Mouse (Mus musculus) kidney, postnatal 25 days (tissue): ENCODE data around the gene Nme4.
"Not testable (repeated sequence)": the region's sequence is repeated elsewhere in the genome, so short reads cannot be mapped to it uniquely, and the experiment has no call there.

ENCODE experiments used
- DNase-seq, 2 experiments: peaks; one replicate each; pipeline ENCODE4 v3.0.0; 2021; ENCODE audit warnings: mixed read lengths in 2 of 2

Nme4 gene

DNA sequence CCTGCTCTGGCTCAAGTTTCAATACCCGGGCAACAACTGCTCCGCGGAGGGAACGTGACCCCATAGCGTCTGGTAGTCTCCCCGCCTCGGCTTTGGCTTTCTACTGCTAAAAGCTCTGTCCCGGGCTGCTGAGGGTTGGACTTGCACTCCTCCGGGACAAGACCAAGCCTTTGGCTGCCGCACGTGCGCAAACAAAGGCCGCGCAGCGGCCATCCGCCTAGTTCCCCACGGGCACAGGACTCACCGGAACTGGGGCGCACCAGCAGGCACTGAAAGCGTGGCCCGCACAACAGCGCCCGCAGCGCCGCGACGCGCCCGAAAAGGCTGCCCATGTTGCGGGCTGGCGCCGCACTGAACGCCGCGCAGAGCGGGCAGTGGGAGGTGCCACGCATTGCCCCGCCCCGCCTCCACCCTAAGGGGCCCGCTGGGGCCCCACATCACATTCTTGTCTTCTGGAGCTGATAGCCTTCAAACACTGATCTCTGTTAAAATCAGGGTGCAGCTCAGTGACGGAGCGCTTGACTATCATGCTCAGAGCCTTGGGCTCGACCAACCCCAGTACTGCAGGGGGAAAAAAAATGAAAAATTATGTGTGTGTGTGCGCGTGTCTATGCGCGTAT is at the start of gene Nme4:
TSS of gene Nme4 (minus strand) at position 482 of the 620 bp plus-strand sequence.
- peak; percentile 48 to 71 for DNase-seq

DNA sequence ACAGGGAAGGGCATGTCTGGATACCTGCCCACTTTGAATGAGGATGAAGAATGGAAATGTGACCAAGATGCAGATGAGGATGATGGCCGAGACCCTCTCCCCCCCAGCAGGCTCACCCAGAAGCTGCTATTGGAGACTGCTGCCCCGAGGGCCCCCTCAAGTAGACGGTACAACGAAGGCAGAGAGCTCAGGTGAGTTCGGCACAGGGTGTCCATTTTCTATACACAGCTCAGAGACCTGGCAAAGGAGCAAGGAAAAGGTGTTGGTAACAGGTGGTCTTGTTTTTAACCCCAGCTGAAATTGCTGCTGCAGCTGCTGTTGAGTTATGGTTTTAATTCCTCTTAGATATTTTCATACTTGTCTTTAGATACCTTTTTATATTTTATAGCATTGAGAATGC is 48.0 kb upstream of the Nme4 start:
- DNase-seq, result no peak

DNA sequence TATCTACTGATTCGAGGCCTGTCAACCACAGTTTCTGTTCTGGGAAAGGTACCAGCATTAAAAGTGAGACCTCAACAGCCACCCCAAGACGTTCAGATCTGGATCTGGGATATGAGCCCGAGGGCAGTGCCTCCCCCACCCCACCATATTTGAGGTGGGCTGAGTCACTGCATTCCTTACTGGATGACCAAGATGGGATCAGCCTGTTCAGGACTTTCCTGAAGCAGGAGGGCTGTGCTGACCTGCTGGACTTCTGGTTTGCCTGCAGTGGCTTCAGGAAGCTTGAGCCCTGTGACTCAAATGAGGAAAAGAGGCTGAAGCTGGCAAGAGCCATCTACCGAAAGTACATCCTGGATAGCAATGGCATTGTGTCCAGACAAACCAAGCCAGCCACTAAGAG is 47.4 kb upstream of the Nme4 start:
- no peak for DNase-seq

DNA sequence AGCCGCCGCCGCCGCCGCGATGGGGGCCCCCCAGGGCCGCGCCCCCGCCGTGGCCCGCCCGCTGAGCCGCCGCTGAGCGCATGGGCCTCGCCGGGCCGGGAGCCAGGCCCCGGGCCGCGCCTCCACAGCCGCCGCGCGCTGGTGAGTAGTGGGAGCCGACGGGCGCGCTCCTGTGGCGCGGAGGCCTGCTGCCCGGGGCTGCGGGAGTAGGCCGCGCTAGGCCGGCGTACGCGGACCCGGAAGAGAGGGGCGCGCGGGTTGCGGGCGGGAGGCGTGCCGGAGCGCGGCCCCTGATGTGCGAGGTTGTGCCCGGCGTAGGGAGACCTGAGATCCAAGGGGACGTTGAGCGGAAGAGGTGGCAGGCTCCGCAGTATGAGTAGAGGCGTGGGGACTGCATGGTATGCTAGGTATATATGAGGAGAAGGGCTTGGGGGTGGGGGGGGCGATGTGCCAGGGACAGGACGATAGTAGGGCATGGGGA is 43.5 kb upstream of the Nme4 start:
- peak; percentile 39 to 81 for DNase-seq

- DNase-seq, result peak; percentile 95 to 98
These were observed 42.9 kb upstream of the Nme4 start, which contains the start of gene Axin1 for GRCm38 (mm10) chr17:26138239-26138836. Axin1 (plus strand) TSS chr17:26138688.

DNA sequence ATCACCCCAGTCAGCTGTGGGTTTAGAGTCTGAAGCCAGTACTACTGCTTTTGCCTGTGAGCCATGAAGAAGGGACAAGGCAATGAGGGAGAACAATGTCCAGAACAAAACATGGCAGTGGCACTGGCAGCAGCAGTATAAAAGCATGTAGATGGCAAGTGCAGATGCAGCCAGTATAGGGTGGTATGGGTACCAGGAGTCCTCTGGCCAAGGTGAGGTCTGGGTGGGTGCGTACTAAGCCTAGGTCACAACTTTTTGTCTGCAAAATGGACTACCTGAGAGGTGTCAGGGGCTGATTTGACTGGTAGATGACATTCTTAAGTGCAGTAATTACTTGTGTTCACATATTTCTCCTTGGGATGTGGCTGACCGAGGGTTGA is 42.3 kb upstream of the Nme4 start:
- DNase-seq, result no peak

DNA sequence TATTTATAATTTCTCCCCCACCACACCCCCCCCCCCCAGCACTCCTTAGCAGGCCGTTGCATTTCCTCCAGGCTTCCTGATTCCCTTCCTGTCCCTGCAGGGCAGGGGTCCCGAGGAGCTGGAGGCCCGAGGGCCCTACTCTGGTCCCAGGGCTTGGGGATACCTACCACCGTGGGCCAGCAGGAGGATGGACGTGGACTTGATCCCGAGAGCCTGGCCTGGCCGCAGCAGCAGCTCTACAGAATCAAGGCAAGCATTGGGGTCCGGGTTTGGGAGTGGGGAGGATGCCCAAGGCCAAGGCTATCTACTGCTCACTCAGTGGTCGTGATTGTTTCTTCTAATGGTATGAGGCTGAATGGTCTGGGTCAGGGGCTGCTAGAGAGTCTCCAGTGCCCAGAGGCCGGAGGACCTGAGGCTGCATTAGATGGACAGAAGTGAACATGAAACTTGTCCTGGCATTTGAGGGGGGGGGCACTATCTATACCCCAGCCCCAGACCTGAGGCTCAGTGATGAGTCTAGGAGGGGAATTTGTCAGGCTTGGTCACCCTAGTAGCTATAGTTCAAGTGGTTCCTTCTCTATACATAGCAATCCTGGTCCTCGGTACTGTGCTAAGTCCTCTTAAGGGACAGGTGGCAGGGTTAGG is 41.8 kb upstream of the Nme4 start:
- DNase-seq, result no peak

DNA sequence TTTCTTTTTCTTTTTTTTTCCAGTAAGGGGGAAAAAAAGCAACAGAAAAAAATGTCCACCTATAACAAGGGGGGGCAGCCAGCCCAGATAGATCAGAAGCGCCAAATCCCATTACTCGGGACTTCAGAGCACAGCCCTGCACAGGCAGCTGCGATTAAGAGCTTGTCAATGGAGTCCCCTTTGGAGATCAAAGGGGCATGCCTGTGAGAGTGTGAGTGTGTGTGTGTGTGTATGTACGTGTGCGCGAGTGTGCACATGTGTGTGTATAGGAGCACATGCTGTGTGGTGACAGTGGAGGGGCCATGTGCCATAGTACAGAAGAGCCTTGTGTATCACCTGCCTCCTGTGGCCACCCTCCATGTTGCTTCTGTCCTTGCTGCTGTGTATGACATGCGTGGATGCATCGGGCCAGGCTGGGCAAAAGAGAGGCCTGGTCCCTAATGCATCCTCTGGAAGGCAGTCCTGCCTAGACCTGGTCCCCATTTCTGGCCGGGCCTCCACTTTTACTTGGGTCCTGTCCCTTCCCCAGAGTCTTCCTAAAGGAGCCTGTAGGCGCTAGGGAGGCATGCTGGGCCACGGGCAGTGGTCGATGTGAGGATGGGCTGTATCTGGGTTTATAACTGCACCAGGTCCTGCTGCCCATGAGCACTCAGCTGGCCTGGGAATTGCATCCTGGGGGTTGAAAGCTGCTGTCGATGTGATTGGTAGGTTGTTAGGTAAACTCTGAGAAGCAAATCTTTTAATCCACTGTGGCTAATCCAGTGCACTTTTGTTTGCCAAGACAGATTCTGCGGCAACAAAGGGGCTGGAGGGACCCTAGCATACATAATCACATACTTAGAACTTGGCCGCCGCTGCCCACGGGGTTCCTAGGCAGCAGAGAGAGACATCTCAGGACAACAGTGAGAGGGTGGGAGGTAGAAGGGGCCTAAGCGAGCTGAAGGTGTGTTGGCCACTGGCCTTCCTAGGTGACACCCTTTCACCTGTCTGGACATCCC is 36.8 kb upstream of the Nme4 start:
- DNase-seq, result no peak

DNA sequence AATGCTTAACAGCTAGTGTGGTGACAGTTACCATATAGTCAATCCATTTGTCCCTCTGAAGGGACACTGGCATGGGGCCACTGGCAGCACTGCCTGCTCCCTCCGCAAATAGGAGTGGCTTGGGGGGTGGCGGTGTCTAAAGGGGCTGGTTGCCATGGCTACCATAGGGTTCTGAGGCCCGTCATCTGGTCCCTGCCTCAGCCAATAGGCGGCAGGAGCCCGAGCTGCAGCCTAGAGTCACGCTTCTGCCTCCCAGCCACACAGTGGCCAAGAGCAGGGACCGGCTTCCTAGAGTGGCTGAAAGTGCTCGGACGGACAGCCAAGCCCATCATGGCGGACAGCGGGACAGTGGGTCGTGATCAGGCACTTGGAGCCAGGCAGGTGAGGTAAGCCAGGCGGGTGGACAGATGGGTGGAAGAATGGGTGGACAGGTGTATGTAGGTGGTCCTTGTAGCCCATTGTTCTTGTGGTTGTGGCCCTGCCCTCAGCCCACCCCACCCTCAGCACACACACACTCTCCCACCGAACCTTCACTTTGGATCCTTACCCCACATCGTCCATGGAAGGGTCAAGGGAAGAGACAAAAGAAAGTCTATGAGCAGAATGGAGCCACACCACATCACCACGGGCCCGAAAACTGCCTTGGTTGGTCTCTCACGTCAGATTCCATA is 35.8 kb upstream of the Nme4 start:
- DNase-seq, result no peak

DNA sequence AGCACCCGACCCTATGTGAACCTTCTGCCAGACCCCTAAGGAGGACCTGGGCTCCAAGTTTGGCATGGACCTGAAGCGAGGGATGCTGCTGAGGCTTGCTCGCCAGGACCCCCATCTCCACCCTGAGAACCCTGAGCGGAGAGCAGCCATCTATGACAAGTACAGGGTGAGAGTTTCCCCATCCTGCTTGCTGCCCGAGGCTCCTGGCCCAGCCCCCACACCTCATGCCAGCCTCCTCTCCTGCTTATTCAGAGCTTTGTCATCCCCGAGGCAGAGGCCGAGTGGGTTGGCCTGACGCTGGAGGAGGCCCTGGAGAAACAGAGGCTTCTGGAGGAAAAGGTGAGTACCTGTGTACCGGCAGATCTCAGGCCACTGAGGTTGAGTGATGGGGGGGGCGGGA is 29.8 kb upstream of the Nme4 start:
- no peak for DNase-seq

DNA sequence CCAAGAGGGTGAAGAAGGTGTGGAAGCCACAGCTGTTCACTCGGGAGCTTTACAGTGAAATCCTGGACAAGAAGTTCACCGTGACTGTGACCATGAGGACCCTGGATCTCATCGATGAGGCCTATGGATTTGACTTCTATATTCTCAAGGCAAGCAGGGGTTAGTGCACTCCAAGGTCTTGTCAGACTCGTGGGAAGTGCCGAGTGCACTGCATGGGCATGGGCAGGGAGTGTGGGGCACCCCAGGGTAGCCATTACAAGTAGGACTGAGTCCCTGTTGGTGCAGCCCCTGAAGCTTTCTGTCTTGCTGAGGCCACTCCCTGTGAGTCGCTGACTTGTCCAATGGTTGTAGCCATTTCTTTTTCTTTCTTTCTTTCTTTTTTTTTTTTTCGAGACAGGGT is 29.2 kb upstream of the Nme4 start:
- no peak for DNase-seq

DNA sequence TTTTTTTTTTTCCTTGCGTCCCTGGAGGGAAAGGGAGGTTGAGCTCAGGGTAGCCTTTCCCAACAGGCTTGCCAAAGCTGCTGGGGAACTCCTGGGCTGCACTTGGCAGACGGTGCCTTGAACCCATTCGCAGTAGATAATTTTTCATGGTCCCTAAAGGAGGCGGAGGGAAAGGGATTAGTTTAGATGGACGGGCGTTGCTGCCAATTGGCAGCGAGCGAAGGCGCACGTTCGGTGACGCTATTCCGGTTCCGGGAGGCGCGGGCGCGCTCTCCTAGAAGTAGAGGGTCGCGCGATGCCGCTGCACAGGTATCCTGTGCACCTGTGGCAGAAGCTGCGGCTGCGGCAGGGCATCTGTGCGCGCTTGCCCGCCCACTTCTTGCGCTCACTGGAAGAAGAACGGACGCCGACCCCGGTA is 27.9 kb upstream of the Nme4 start, which contains the start of gene Mrpl28:
TSS of gene Mrpl28 (plus strand) at position 234 of the 418 bp plus-strand sequence.
- peak; percentile 97 to 99 for DNase-seq

GRCm38 (mm10) chr17:26122431-26123140 is 27.2 kb upstream of the Nme4 start:
- no peak for DNase-seq

GRCm38 (mm10) chr17:26119766-26120710 is 24.6 kb upstream of the Nme4 start:
- DNase-seq, result peak; percentile 67 to 72

GRCm38 (mm10) chr17:26116503-26117258 is 21.3 kb upstream of the Nme4 start:
- DNase-seq, result peak in 1 of 2 experiments; percentile 55

DNA sequence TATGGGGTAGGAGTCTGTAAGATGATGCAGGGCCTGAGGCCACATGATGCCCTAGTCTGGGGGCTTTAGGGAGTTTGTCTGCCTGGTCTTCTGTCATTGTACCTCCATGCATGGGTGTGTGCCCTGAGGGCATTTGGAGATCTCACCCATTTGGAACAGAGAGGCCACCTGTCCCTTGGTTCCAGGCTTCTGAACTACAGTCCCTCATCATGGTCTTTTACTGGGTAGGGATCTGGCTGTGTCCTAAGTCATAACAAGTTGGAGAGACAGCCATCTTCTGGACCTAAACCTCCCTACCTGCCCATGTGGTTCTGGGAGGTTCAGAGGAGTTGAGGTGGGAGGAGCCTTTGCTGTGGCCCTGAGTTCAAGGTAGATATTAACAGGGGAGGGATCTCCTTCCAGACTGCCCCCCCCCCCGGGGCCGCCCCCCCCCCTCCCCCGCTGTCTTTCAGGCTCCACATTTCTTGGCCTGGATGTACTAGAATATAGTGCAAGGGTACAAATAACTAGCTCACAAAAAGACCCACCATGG is 20.6 kb upstream of the Nme4 start:
- peak; percentile 64 to 82 for DNase-seq

DNA sequence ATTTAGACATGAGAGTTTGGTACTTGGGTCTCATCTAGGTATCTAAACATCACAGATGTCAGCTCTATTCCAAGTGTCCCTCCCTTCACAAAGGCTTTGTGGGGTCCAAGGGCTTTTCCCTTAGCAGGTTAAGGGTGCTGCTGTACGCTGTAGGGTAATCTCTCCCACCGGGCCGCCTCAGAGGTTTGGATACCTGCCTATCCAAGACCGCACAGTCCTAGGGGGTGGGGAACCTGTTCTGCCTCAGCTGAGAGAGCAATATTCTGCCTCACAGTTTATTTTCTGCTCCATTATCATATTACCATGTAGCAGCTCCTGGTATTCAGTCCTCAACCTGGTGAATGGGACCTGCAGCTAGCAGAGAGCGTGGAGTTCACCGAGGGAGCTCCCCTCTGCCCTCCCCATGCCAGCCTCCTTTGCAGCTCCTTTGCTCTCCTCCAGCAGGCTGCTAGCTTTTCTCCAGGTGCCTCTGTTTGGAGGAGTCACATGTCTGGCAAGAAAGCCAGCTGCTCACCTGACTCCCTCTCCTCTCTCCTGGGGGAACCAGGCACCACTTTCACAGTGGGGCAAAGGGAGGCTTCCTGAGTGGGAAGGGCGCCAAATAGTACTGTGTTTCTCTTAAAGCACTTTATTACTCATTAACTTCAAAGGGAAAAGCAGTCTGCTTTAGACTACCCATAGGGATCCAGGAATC is 19.9 kb upstream of the Nme4 start:
- DNase-seq, result peak; percentile 92 to 95

GRCm38 (mm10) chr17:26114461-26114860 is 19.1 kb upstream of the Nme4 start:
- not testable (repeated sequence) for DNase-seq

GRCm38 (mm10) chr17:26114061-26114460 is 18.7 kb upstream of the Nme4 start:
- peak; percentile 70 to 86 for DNase-seq
